Mouse (Mus musculus) heart, embryonic 12.5 days (tissue): ENCODE results near the gene Rai1. TPM values are rescaled to one million over a fixed set of nuclear protein-coding genes. Genes with fewer than 3 reads are reported as not detected.
A peak's percentile ranks its signal among the peaks of the same experiment; 100 is the strongest.

ENCODE experiments used
- ATAC-seq: fragments of 200-750 bp; cut with Nextera tagmentation; 2 replicates; pipeline ENCODE4 v1.8.0; 2017; ENCODE audit warnings: moderate TSS enrichment, moderate library complexity; ENCODE audit not compliant: insufficient number of reproducible peaks, low FRiP score
- H3K27ac ChIP-seq: fragments of 300-500 bp; sonication (generic); 2 replicates; pipeline ENCODE4 v1.5.1; 2016; ENCODE audit warnings: mild to moderate bottlenecking, moderate library complexity; ENCODE audit not compliant: poor library complexity, severe bottlenecking
- H3K27me3 ChIP-seq: fragments of 300-500 bp; sonication (generic); replicated peaks from 2 replicates; pipeline ENCODE4 v1.6.1; 2016; ENCODE audit warnings: mild to moderate bottlenecking, moderate library complexity
- H3K36me3 ChIP-seq: fragments of 300-500 bp; sonication (generic); 2 replicates; pipeline ENCODE4 v1.6.1; 2016; ENCODE audit warnings: mild to moderate bottlenecking, moderate library complexity
- H3K4me1 ChIP-seq: fragments of 300-500 bp; sonication (generic); replicated peaks from 2 replicates; pipeline ENCODE4 v1.6.1; 2016; ENCODE audit warnings: mild to moderate bottlenecking
- H3K4me2 ChIP-seq: fragments of 300-500 bp; sonication (generic); 2 replicates; pipeline ENCODE4 v1.6.1; 2016; ENCODE audit warnings: mild to moderate bottlenecking, moderate library complexity
- H3K4me3 ChIP-seq: fragments of 300-500 bp; sonication (generic); 2 replicates; pipeline ENCODE4 v1.5.1; 2016; ENCODE audit warnings: mild to moderate bottlenecking
- H3K9ac ChIP-seq: fragments of 300-500 bp; sonication (generic); 2 replicates; pipeline ENCODE4 v1.6.1; 2016; ENCODE audit warnings: mild to moderate bottlenecking, moderate library complexity
- H3K9me3 ChIP-seq: fragments of 300-500 bp; sonication (generic); replicated peaks from 2 replicates; pipeline ENCODE4 v1.6.1; 2016; ENCODE audit warnings: mild to moderate bottlenecking, moderate library complexity
- WGBS: fragments of 180-500 bp; shearing (Covaris S2); methylation state at CpG from one replicate; pipeline ENCODE4 v1.1.7; 2016; 5-methylcytosine and 5-hydroxymethylcytosine counted together
- polyA plus RNA-seq: library from polyadenylated mRNA; unstranded; fragments of >200 nt; fragmentation: Nextera tagmentation; extraction: Ambion mirVana; gene quantifications from 2 replicates; pipeline ENCODE4 v1.2.1, GENCODE M21; 2016

The Rai1 gene
- polyA plus RNA-seq, 1 experiment from 2014 or later, result 22.2 TPM

DNA sequence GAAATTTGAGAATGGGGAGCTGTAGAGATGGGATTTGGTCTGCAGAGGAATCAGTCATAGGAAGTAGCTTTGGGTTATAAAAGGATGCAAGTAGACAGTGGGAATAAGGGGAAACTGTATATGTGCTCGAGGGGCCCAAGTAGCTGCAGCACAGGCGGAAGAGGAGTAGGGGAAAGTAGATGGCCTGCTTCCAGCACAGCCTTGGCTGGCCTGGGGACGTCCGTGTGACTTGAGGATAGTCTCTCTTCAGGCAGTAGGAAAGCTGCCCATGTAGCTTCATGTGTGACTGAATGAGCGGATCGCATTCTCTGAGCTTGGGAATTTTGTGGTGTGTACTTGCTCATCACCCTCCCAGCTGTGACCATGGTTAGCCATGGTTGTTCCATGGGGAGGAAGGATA lies 59.6 kb downstream of the Rai1 start:
- Histone ChIP-seq H3K4me2 (no peak overlapping the region), H3K9ac (no peak overlapping the region), H3K9me3 (no peaks in the 10 kb centered on the region), H3K4me1 (peaks cover 94% of the 10 kb centered on the region), H3K4me3 (no peak overlapping the region), H3K36me3 (peaks cover 16% of the 10 kb centered on the region), H3K27me3 (no peaks in the 10 kb centered on the region), H3K27ac (0 out of 2 replicates have a peak overlapping the region, but pooled peaks have one; percentile 17)
- ATAC-seq, result no peak
- 75% methylated on average over 6 of the region's 6 CpGs for WGBS

DNA sequence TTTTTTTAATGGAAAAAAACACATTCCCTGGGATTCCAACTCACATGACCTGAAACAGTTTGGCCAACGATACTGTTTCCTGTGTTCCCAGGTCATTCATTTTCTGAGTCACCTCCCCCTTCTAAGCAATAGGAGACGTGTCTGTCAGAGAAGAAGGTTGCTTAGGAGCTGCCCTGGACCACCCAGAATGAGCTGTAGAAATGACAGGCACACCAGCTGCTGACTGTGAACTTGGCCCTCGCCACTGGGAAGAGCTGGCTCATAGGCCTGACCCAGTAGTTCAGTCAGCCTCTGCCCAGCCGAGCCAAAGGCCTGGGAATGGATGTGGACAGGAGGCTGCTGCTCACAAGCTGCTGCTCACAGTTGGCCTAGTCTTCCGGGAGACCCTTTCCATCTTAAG lies 60.3 kb downstream of the Rai1 start:
- peaks cover 93% of the 10 kb centered on the region for H3K4me1 ChIP-seq
- H3K27ac ChIP-seq, result 0 out of 2 replicates have a peak overlapping the region, but pooled peaks have one; percentile 17

DNA sequence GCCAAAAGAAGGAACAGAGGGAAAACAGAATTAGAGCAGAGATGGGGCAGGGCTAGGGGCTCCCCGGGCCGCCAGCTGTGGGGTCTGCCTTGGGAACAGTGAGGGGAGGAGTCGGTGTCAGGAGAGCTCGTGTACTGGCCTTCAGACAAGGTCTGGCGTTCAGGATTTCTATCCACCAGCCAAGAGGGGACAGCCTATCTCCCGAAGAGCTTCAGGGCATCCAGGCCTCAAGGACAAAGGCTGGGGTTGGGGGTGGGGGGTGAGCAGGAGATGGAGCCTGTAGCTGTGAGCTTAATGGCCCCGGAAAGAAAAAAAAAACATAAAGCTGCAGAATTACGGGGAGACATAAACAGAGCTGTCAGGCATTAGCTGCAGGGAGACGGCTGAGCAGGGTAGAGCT lies 64.0 kb downstream of the Rai1 start:
- Histone ChIP-seq H3K4me1 (peaks cover 93% of the 10 kb centered on the region), H3K9me3 (no peaks in the 10 kb centered on the region), H3K36me3 (peaks cover 7% of the 10 kb centered on the region; the same call in 1 of the 2 replicates), H3K9ac (peak overlapping the region; percentile 52), H3K4me3 (no peak overlapping the region), H3K27me3 (no peaks in the 10 kb centered on the region), H3K4me2 (peak overlapping the region; percentile 25; the same call in 1 of the 2 replicates), H3K27ac (peak overlapping the region; percentile 69)
- no peak for ATAC-seq
- 13% methylated on average over 9 of the region's 9 CpGs for WGBS

More for the DNA sequence above, 60.3 kb downstream of the Rai1 start:
- Histone ChIP-seq H3K4me2 (no peak overlapping the region), H3K4me3 (no peak overlapping the region), H3K9me3 (no peaks in the 10 kb centered on the region), H3K9ac (no peak overlapping the region), H3K36me3 (peaks cover 13% of the 10 kb centered on the region), H3K27me3 (no peaks in the 10 kb centered on the region)
- 57% methylated on average over 5 of the region's 5 CpGs for WGBS
- no peak for ATAC-seq

DNA sequence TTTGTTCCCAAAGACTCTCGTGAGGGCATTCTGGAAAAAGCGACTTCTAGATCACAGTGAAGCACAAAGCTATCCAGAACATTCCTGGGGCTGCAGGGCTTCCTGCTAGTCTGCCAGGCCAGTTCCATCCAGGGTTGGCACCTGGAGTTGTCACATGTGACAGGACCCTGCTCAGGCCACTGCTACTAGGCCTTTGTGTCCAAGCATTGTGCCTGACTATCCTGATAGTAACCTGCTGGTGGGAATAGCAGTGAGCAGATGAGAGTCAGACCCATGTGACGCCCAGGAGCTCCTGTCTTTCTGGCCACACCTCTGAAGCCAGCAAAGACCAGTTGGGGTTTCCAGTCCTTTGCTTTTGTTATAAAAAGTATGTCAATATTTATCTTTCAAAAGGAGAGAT lies 67.3 kb downstream of the Rai1 start:
- peaks cover 88% of the 10 kb centered on the region for H3K4me1 ChIP-seq
- peaks cover 11% of the 10 kb centered on the region; the same call in 1 of the 2 replicates for H3K36me3 ChIP-seq
- no peak overlapping the region for H3K4me3 ChIP-seq
- no peaks in the 10 kb centered on the region for H3K27me3 ChIP-seq
- no peak overlapping the region for H3K4me2 ChIP-seq
- H3K9ac ChIP-seq, result 0 out of 2 replicates have a peak overlapping the region, but pooled peaks have one; percentile 10
- WGBS, result 73% methylated on average over 3 of the region's 3 CpGs
- no peaks in the 10 kb centered on the region for H3K9me3 ChIP-seq
- H3K27ac ChIP-seq, result peak overlapping the region; percentile 69
- ATAC-seq, result no peak

DNA sequence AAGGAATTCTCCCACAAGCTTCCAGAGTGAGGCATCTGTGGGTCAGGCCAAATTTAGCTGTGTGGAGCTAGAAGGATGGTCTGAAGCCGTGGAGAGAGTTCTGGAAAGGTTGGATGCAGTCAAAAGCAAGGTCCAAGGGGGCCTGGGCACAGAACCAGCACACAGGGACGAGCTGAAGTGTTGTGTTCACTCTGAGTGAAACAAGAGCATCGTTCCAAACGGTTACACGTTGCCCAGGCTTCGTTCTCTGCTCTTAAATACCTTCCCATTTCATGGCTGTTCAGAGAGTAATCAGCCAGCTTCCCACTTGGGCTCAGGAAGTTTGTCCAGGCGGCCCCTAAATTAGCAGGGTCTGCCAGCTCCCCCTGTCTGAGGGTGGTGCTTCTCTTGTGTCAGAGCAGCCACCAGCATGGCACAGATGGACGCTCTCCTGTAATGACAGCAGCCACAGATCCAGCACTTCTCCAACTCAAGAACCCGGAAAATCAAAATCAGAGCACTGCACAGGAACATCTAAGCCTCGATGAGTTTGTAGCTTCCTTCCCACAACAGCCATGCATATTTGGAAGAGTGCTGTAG lies 68.9 kb downstream of the Rai1 start:
- H3K27me3 ChIP-seq, result no peaks in the 10 kb centered on the region
- WGBS, result 67% methylated on average over 10 of the region's 10 CpGs
- H3K9me3 ChIP-seq, result no peaks in the 10 kb centered on the region
- H3K4me3 ChIP-seq, result no peak overlapping the region
- H3K27ac ChIP-seq, result peak overlapping the region; percentile 69
- no peak for ATAC-seq
- H3K9ac ChIP-seq, result no peak overlapping the region
- no peak overlapping the region for H3K4me2 ChIP-seq
- peaks cover 88% of the 10 kb centered on the region for H3K4me1 ChIP-seq
- H3K36me3 ChIP-seq, result peaks cover 11% of the 10 kb centered on the region; the same call in 1 of the 2 replicates

DNA sequence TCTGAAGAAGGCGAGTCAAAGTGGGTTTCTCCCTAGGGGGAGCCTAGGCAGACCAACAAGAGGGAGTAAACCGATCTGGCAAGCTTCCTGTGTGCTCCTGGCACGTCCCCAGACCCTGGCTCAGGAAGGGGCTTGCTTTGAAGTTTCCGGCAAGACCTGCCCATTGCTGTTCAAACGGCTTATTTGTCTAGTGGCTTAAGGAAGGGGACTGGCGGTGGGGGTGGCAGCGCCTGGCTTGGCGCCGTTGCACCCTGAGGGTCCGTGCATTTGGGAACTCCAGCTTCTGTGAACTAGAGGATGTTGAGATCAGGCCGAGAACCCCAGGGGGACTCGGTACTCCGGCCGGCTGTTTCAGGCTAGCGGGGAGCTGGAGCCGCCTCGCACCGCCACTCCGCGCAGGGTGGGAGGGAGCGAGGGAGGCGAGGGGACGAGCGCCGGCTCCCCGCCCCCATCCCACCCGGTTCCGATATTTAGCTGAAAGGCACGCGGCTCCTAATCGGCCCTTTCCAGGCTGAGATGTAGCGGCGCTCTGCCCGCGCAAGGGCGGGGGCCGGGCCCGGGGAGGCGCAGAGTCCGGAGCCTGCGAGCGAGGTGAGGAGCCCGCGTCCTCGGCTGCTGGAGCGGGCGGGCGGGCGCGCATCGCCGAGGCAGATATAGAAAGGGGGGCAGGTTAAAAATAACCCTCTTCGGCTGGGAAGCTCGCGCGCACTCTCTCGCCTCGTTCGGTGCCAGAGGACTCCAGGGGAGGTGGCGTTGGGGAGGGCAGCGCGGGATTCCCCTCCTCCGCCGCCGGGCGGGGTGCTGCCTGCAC lies 70.8 kb downstream of the Rai1 start:
- H3K4me1 ChIP-seq, result peaks cover 88% of the 10 kb centered on the region
- under 1% methylated on average over 61 of the region's 66 CpGs for WGBS
- H3K36me3 ChIP-seq, result peaks cover 5% of the 10 kb centered on the region; the same call in 1 of the 2 replicates
- H3K9ac ChIP-seq, result peak overlapping the region; percentile 89
- no peaks in the 10 kb centered on the region for H3K27me3 ChIP-seq
- H3K27ac ChIP-seq, result peak overlapping the region; percentile 97
- ATAC-seq, result peak; percentile 82
- H3K4me2 ChIP-seq, result peak overlapping the region; percentile 99
- H3K9me3 ChIP-seq, result no peaks in the 10 kb centered on the region
- H3K4me3 ChIP-seq, result peak overlapping the region; percentile 65

DNA sequence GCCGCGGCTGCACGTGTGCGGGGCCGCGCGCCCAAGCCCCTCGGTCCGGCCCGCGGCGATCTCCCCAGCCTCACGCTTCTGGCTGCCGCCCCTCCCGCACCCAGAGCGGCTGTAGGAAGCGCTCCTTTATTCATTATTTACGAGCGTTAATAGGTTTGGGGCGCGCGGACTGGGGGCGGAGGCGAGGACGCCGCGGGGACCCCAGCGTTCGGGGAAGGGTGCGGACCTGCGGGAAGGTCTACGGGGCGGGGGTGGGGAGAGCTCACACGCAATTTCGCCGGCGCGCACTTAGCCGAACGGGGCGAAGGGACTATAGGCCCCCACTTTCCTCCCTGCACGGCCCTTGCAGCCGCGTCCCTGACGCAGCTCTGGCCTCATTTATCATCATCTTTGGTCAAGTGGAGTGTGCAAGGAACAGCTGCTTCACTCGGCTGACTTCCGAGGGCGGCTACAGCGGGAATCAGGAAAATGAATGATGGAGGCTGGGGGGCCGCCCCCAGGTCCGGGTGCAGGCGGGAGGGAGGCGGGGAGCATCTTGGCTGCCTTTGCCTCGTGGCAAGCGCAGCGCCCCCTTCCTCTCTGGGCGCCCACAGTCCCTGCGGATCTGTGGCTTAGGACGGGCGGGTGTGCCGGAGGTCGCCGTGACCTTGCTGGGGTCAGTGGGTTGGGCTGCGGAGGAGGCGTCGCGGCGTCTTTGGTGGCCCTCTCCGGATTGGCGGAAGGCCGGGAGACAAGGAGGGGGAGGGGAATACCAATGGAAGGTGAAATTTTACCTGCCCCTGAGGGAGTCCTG lies 71.6 kb downstream of the Rai1 start:
- Histone ChIP-seq H3K9ac (peak overlapping the region; percentile 89), H3K9me3 (no peaks in the 10 kb centered on the region), H3K4me1 (peaks cover 88% of the 10 kb centered on the region), H3K36me3 (peaks cover 5% of the 10 kb centered on the region; the same call in 1 of the 2 replicates), H3K27me3 (no peaks in the 10 kb centered on the region), H3K4me2 (peak overlapping the region; percentile 99), H3K4me3 (peak overlapping the region; percentile 65), H3K27ac (peak overlapping the region; percentile 97)
- peak; percentile 62 for ATAC-seq
- WGBS, result under 1% methylated on average over 67 of the region's 71 CpGs

DNA sequence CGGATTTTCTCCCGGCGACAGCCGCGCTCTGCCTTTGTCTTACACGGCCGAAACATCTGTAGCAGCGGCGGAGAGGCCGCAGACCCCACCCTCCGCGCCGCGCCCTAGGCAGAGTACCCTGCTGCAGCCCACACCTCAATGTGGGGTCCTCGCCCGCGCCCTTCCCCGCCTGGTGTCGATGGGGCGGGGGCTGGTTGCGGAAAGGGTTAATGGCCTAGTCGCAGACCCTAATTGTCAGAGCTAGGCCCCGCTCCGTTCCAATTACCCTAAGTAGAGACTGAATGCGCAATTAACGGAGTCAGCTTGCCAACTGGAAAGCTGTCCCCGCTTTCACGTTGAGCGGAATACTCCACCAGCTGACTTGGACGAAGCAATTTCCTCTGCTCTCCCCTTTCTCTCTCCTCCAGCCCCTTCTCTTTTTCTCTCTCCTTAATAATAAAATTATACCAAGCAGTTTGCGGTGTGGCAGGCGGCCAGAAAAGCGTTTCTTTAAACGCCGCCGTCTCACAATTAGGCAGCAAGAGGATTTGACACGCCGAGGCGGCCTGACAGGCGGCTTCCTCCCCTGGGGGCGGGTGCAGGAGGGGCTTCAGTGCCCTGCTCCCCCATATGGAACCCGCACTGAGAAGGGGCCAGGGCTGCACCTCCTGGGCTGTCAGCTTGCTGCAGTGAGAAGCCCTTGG lies 72.3 kb downstream of the Rai1 start:
- H3K4me1 ChIP-seq, result peaks cover 88% of the 10 kb centered on the region
- H3K36me3 ChIP-seq, result peaks cover 5% of the 10 kb centered on the region; the same call in 1 of the 2 replicates
- H3K27ac ChIP-seq, result peak overlapping the region; percentile 97
- ATAC-seq, result no peak
- peak overlapping the region; percentile 89 for H3K9ac ChIP-seq
- 2% methylated on average over 42 of the region's 42 CpGs for WGBS
- no peaks in the 10 kb centered on the region for H3K9me3 ChIP-seq
- no peaks in the 10 kb centered on the region for H3K27me3 ChIP-seq
- H3K4me3 ChIP-seq, result peak overlapping the region; percentile 65
- peak overlapping the region; percentile 99 for H3K4me2 ChIP-seq

DNA sequence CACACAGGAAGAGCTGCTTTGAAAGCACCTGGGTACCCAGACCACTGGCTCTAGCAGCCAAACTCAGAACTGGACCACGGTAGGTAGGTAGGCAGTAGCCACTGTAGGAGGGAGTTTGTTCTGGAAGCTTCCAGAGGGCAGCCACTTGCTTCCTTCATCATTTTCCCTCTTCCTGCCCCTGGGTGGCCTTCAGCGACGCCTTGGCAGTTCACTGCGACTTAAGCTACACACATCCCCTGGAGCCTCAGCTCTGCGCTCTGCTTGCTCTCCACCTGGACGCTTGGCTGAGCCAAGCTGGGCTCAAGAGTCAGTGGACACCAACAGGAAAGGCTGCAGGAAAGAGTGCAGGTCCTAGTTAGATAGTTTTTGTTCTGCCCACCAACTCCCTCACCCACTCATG lies 73.2 kb downstream of the Rai1 start:
- no peaks in the 10 kb centered on the region for H3K9me3 ChIP-seq
- H3K9ac ChIP-seq, result peak overlapping the region; percentile 89
- H3K4me2 ChIP-seq, result peak overlapping the region; percentile 99
- peak overlapping the region; percentile 65 for H3K4me3 ChIP-seq
- H3K27me3 ChIP-seq, result no peaks in the 10 kb centered on the region
- ATAC-seq, result no peak
- peaks cover 88% of the 10 kb centered on the region for H3K4me1 ChIP-seq
- WGBS, result 52% methylated on average over 6 of the region's 6 CpGs
- H3K27ac ChIP-seq, result peak overlapping the region; percentile 97
- peaks cover 5% of the 10 kb centered on the region; the same call in 1 of the 2 replicates for H3K36me3 ChIP-seq

DNA sequence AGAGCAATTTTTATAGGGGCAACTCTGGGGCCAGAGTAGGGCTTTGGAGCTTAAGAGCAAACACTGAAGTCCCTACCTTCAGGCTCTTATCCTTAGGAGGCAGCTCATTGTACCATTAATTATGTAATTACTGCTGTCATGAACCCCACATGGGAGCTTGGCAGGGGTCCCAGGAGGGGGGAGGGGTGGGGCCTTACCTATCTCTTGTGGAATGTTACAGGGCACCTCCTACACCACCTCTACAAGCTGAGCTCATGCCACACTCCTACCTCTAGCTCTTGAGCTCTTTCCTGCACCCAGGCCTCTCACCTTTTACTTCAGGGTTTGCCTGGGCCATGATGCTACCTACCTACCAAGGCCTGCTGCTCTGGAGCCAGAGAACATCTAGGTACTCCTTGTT lies 73.7 kb downstream of the Rai1 start:
- H3K27me3 ChIP-seq, result no peaks in the 10 kb centered on the region
- peak overlapping the region; percentile 97 for H3K27ac ChIP-seq
- H3K4me2 ChIP-seq, result peak overlapping the region; percentile 99; the same call in 1 of the 2 replicates
- H3K4me3 ChIP-seq, result no peak overlapping the region
- H3K9ac ChIP-seq, result peak overlapping the region; percentile 89; the same call in 1 of the 2 replicates
- no peaks in the 10 kb centered on the region for H3K9me3 ChIP-seq
- ATAC-seq, result no peak
- H3K36me3 ChIP-seq, result peaks cover 5% of the 10 kb centered on the region; the same call in 1 of the 2 replicates
- H3K4me1 ChIP-seq, result peaks cover 88% of the 10 kb centered on the region
